Mouse (Mus musculus): Measurements from ENCODE around the gene Tgfbr3l.
"Not testable (repeated sequence)": the region's sequence is repeated elsewhere in the genome, so short reads cannot be mapped to it uniquely, and the experiment has no call there.

Tgfbr3l gene

GRCm38 (mm10) chr8:4237814-4238433, 10.1 kb upstream of the Tgfbr3l start:
- no peak for DNase-seq (ENCODE audit: low read depth)

GRCm38 (mm10) chr8:4238434-4239192, 9.4 kb upstream of the Tgfbr3l start, which contains the start of the genes Map2k7 and Gm49320:
Gene Map2k7 (plus strand): TSS chr8:4238740.
Gene Gm49320 (plus strand): TSS chr8:4238865.
- DNase-seq (ENCODE audit: low read depth), result peak; percentile 99

GRCm38 (mm10) chr8:4239193-4239890, 8.7 kb upstream of the Tgfbr3l start:
- no peak for DNase-seq (ENCODE audit: low read depth)

- DNase-seq (ENCODE audit: low read depth), result no peak
Observed at GRCm38 (mm10) chr8:4245061-4245460, 3.0 kb upstream of the Tgfbr3l start.

- no peak for DNase-seq (ENCODE audit: low read depth)
Observed at GRCm38 (mm10) chr8:4245737-4246136, 2.3 kb upstream of the Tgfbr3l start.

GRCm38 (mm10) chr8:4247241-4247640, 773 bp upstream of the Tgfbr3l start:
- no peak for DNase-seq (ENCODE audit: low read depth)

GRCm38 (mm10) chr8:4249213-4249612, 1.2 kb downstream of the Tgfbr3l start:
- no peak for DNase-seq (ENCODE audit: low read depth)

GRCm38 (mm10) chr8:4250306-4250970, 2.4 kb downstream of the Tgfbr3l start:
- no peak for DNase-seq (ENCODE audit: low read depth)

GRCm38 (mm10) chr8:4252116-4252760, 4.2 kb downstream of the Tgfbr3l start:
- DNase-seq (ENCODE audit: low read depth), result no peak

- no peak for DNase-seq (ENCODE audit: low read depth)
Observed at GRCm38 (mm10) chr8:4252934-4253841, 5.2 kb downstream of the Tgfbr3l start, which contains the start of gene Snapc2. Gene Snapc2 (plus strand): TSS chr8:4253080.

GRCm38 (mm10) chr8:4254001-4254400, 6.0 kb downstream of the Tgfbr3l start:
- DNase-seq (ENCODE audit: low read depth), result no peak

GRCm38 (mm10) chr8:4255471-4255870, 7.5 kb downstream of the Tgfbr3l start:
- not testable (repeated sequence) for DNase-seq (ENCODE audit: low read depth)

GRCm38 (mm10) chr8:4256911-4257310, 8.9 kb downstream of the Tgfbr3l start:
- DNase-seq (ENCODE audit: low read depth), result no peak

GRCm38 (mm10) chr8:4257350-4257749, 9.3 kb downstream of the Tgfbr3l start:
- DNase-seq (ENCODE audit: low read depth), result no peak

GRCm38 (mm10) chr8:4258233-4258632, 10.2 kb downstream of the Tgfbr3l start:
- no peak for DNase-seq (ENCODE audit: low read depth)

- no peak for DNase-seq (ENCODE audit: low read depth)
Observed at GRCm38 (mm10) chr8:4258678-4259077, 10.7 kb downstream of the Tgfbr3l start.

GRCm38 (mm10) chr8:4259125-4259804, 11.3 kb downstream of the Tgfbr3l start, which contains the start of gene Ctxn1:
Gene Ctxn1 (minus strand): TSS chr8:4259274.
- no peak for DNase-seq (ENCODE audit: low read depth)

GRCm38 (mm10) chr8:4259805-4260170, 11.8 kb downstream of the Tgfbr3l start:
- no peak for DNase-seq (ENCODE audit: low read depth)

GRCm38 (mm10) chr8:4263105-4263791, 15.2 kb downstream of the Tgfbr3l start:
- no peak for DNase-seq (ENCODE audit: low read depth)
